ENCODE assay signal across 8 mouse cellular contexts in the genomic region with DNA sequence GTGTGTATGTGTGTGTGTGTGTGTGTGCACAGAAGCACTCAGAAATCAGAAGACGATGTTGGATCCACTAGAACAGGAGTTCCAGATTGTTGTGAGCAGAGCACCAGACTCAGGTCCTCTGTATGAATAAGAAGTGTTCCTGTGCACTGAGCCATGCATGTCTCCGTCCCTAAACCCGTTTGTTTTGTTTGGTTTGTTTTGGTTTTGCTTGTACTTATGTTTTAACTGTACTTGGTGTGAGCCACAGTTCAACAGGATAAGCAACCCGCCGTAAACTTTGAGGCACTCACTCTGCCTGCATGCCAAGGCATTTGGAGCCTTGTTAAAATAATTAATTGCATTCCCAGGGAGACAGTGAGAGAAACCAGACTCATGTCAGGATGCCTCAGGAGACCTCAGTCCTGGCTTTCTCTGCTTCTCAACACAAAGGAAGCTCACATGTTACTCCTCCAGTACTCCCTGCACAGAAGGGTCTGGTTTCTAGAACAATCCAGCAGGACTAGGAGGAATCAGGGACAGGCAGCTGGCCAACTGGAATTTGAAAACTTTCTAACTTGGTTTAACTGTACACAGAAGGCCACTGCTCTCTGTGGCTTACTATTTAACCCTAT. TPM values are rescaled to one million over a fixed set of nuclear protein-coding genes. Genes with fewer than 3 reads are reported as not detected.
DNase-seq lines count a peak whose midpoint lies in the region; ATAC-seq lines count a peak whose summit lies in the region.

No protein-coding gene starts in this region.

- peak overlapping the region; percentile 42; the same call in 1 of the 2 replicates for H3K27ac ChIP-seq in neural tube, embryonic 13.5 days (replicated peaks)
- peak overlapping the region; percentile 75 to 85 for H3K27ac ChIP-seq in heart, embryonic 14.5 days (replicated peaks in 1 of 2; ENCODE audit: control insufficient read depth in 1 of 2, insufficient read depth in 1 of 2, low read depth in 2 of 2, low read length in 2 of 2)

- 56% methylated on average over 5 of the region's 5 CpGs for WGBS in neural tube, embryonic 13.5 days
- WGBS in heart, embryonic 14.5 days, result 16% methylated on average over 5 of the region's 5 CpGs

- H3K36me3 ChIP-seq in neural tube, embryonic 13.5 days, result peaks cover 6% of the 10 kb centered on the region
- H3K36me3 ChIP-seq in heart, embryonic 14.5 days (ENCODE audit: control insufficient read depth, insufficient read depth, low read length), result peaks cover 32% of the 10 kb centered on the region

- no peak for ATAC-seq in neural tube, embryonic 13.5 days (ENCODE audit: low read depth)
- ATAC-seq in heart, embryonic 14.5 days (ENCODE audit: insufficient number of reproducible peaks, insufficient read depth, low FRiP score, low read depth), result peak; percentile 42

- H3K9ac ChIP-seq in neural tube, embryonic 13.5 days, result no peak overlapping the region
- no peak overlapping the region for H3K9ac ChIP-seq in heart, embryonic 14.5 days (ENCODE audit: low read length)

- no peaks in the 10 kb centered on the region for H3K9me3 ChIP-seq in neural tube, embryonic 13.5 days
- H3K9me3 ChIP-seq in heart, embryonic 14.5 days (ENCODE audit: control insufficient read depth, low read length), result no peaks in the 10 kb centered on the region

- no peak for DNase-seq in neural tube, embryonic 10.5 days (ENCODE audit: extremely low spot score, low spot score)
- DNase-seq in kidney, postnatal 14 days, result peak; percentile 80
- peak; percentile 29 for DNase-seq in skeletal muscle tissue, adult 2 months (ENCODE audit: low read depth, low spot score)
- no peak for DNase-seq in thymus, postnatal 36 days
- DNase-seq in right cerebral cortex, adult 2 months (ENCODE audit: low spot score in 2 of 2), result no peak
- DNase-seq in thymus, postnatal 0 days (ENCODE audit: low spot score), result no peak

- peaks cover 24% of the 10 kb centered on the region for H3K4me1 ChIP-seq in neural tube, embryonic 13.5 days (replicated peaks)
- peaks cover 30 to 42% of the 10 kb centered on the region in 2 experiments for H3K4me1 ChIP-seq in heart, embryonic 14.5 days (ENCODE audit: control insufficient read depth in 2 of 2, insufficient read depth in 2 of 2, low read length in 2 of 2)

- H3K4me2 ChIP-seq in neural tube, embryonic 13.5 days, result no peak overlapping the region
- H3K4me2 ChIP-seq in heart, embryonic 14.5 days (ENCODE audit: low read length), result no peak overlapping the region

- H3K4me3 ChIP-seq in neural tube, embryonic 13.5 days, result no peak overlapping the region
- H3K4me3 ChIP-seq in heart, embryonic 14.5 days (ENCODE audit: control insufficient read depth in 1 of 2, insufficient read depth in 1 of 2, low read depth in 1 of 2, low read length in 2 of 2), result no peak overlapping the region

- H3K27me3 ChIP-seq in neural tube, embryonic 13.5 days, result no peaks in the 10 kb centered on the region
- no peaks in the 10 kb centered on the region for H3K27me3 ChIP-seq in heart, embryonic 14.5 days (ENCODE audit: control insufficient read depth, insufficient read depth, low read length)

RNA-seq across cellular contexts. Expression of gene A930033H14Rik, which starts 40.3 kb away (rescaled TPM):
- 1.3 TPM in 2 replicates for polyA plus RNA-seq in neural tube, embryonic 13.5 days (2015; fragmentation: Nextera tagmentation; extraction: Ambion mirVana)
- polyA plus RNA-seq in heart, embryonic 14.5 days (2014; fragmentation: Nextera tagmentation; extraction: Ambion mirVana), result 2.4 and 2.6 TPM in 2 replicates
- polyA plus RNA-seq in thymus, postnatal 0 days (2015; fragmentation: Nextera tagmentation; extraction: Ambion mirVana), result 0.36 TPM in 2 replicates

Comparison
In these comparisons a context has a peak if more than half of its experiments do, and no peak if none do; other contexts are left out.
1. DNase-seq: peak in kidney, postnatal 14 days (single experiment) and skeletal muscle tissue, adult 2 months (single experiment); none in neural tube, embryonic 10.5 days (single experiment), thymus, postnatal 36 days (0 of 2), right cerebral cortex, adult 2 months (0 of 2) and thymus, postnatal 0 days (single experiment).